Mouse (Mus musculus) hindbrain, embryonic 15.5 days (tissue): ENCODE measurements around the gene Carnmt1. TPM values are rescaled to one million over a fixed set of nuclear protein-coding genes. Genes with fewer than 3 reads are reported as not detected.

ENCODE experiments used
- ATAC-seq: fragments of 200-750 bp; cut with Nextera tagmentation; 2 replicates; pipeline ENCODE4 v1.8.0; 2017; ENCODE audit warnings: low read depth, moderate number of reproducible peaks, moderate TSS enrichment; ENCODE audit not compliant: low FRiP score
- H3K27ac ChIP-seq: fragments of 300-500 bp; sonication (generic); replicated peaks from 2 replicates; pipeline ENCODE4 v1.5.1; 2015; ENCODE audit warnings: mild to moderate bottlenecking, inconsistent platforms
- H3K27me3 ChIP-seq: fragments of 300-500 bp; sonication (generic); 2 replicates; pipeline ENCODE4 v1.6.1; 2015; ENCODE audit warnings: control low read depth, inconsistent platforms
- H3K36me3 ChIP-seq: fragments of 300-500 bp; sonication (generic); 2 replicates; pipeline ENCODE4 v1.6.1; 2015; ENCODE audit warnings: control low read depth, inconsistent platforms
- H3K4me1 ChIP-seq: fragments of 300-500 bp; sonication (generic); replicated peaks from 2 replicates; pipeline ENCODE4 v1.6.1; 2015; ENCODE audit warnings: control low read depth, inconsistent platforms
- H3K4me2 ChIP-seq: fragments of 300-500 bp; sonication (generic); 2 replicates; pipeline ENCODE4 v1.6.1; 2015; ENCODE audit warnings: moderate library complexity, mild to moderate bottlenecking, inconsistent platforms
- H3K4me3 ChIP-seq: fragments of 300-500 bp; sonication (generic); 2 replicates; pipeline ENCODE4 v1.5.1; 2015; ENCODE audit warnings: mild to moderate bottlenecking, inconsistent platforms
- H3K9ac ChIP-seq: fragments of 300-500 bp; sonication (generic); 2 replicates; pipeline ENCODE4 v1.6.1; 2015; ENCODE audit warnings: inconsistent platforms
- H3K9me3 ChIP-seq: fragments of 300-500 bp; sonication (generic); 2 replicates; pipeline ENCODE4 v1.6.1; 2016; ENCODE audit warnings: control low read depth, inconsistent platforms
- WGBS: fragments of 180-500 bp; shearing (Covaris S2); methylation state at CpG from one replicate; pipeline ENCODE4 v1.1.7; 2015; 5-methylcytosine and 5-hydroxymethylcytosine counted together
- polyA plus RNA-seq: library from polyadenylated mRNA; unstranded; fragments of >200 nt; fragmentation: Nextera tagmentation; extraction: Ambion mirVana; gene quantifications from 2 replicates; pipeline ENCODE4 v1.2.1, GENCODE M21; 2015

Carnmt1 gene
- polyA plus RNA-seq, result 15.2 and 19.3 TPM in 2 replicates

DNA sequence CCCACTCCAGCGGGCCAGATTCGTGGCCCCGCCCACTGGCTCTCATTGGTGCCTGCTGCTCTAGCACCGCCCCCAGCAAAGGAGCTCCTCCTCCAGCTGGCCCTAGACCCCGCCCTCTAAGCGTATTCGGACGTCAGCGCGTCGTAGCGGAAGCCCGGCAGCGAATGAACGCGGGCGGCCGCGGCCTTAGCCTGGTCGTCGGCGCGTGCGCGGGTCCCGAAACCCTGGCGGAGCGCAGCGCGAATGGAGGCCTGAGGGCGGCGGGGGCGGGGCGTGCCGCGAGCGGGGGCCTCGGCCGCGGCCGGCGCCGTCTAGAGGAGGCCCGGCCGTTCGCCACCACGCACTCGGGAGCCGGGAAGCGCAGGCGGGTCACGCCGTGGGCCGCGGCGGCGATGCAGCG, at the start of gene Carnmt1:
TSS of gene Carnmt1 (plus strand) at position 157 of the 400 bp plus-strand sequence.
- Histone ChIP-seq H3K27me3 (no peaks in the 10 kb centered on the region), H3K4me3 (peak within 1 kb of the TSS; percentile 94), H3K4me1 (peaks cover 29% of the 10 kb centered on the region), H3K9ac (peak within 1 kb of the TSS; percentile 91), H3K27ac (peak within 1 kb of the TSS; percentile 85), H3K9me3 (no peaks in the 10 kb centered on the region), H3K36me3 (no peaks in the 10 kb centered on the region), H3K4me2 (peak within 1 kb of the TSS; percentile 75)
- 0% methylated on average over 48 of the region's 58 CpGs for WGBS
- ATAC-seq, result peak; percentile 98

DNA sequence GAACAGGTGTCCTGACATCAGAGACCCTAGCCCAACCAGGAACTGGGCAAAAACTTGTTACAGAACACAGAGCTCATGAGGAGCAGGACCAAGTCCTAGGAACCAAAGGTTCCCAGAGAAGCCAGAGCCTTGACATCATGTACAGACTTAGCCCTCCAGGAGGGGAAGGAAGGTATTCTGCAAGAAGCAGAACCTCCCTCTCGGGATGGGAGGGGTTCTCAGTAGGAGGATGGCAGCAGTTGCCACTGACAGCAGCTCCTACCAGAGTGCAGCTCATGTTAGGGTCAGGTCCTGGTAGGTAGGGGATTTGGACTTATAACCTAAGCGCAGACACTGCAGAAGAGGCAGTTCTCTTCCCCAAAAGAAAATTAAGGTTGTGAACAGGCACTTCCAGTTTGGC, 46.7 kb upstream of the Carnmt1 start:
- Histone ChIP-seq H3K4me2 (no peak overlapping the region), H3K4me1 (no peaks in the 10 kb centered on the region), H3K9me3 (no peaks in the 10 kb centered on the region), H3K27me3 (no peaks in the 10 kb centered on the region), H3K27ac (no peak overlapping the region), H3K36me3 (no peaks in the 10 kb centered on the region), H3K9ac (no peak overlapping the region), H3K4me3 (no peak overlapping the region)
- 88% methylated on average over 2 of the region's 2 CpGs for WGBS
- ATAC-seq, result no peak

DNA sequence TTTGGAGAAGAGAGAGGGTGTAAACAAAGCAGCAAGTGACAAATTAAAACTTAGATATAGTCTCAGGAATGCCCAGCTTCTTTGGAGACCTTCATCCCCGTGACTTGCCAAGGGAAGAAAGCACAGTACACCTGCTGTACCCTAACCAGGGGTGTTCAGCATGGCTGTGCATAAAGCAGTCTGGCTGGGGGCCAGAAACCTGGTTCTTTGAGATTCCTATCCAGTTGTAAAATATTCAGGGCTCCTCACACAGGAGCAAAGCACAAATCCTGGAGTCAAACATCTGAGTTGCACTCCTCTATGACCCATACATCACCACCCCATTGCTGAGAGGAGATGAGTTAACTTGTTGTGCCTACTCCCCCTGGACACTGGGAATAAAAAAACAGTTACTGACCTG, 41.0 kb upstream of the Carnmt1 start:
- H3K27me3 ChIP-seq, result peaks cover 7% of the 10 kb centered on the region; the same call in 1 of the 2 replicates
- H3K36me3 ChIP-seq, result no peaks in the 10 kb centered on the region
- H3K9me3 ChIP-seq, result no peaks in the 10 kb centered on the region
- 52% methylated on average over 1 of the region's 1 CpGs for WGBS
- H3K4me3 ChIP-seq, result 0 out of 2 replicates have a peak overlapping the region, but pooled peaks have one; percentile 68
- no peak overlapping the region for H3K27ac ChIP-seq
- H3K4me2 ChIP-seq, result peak overlapping the region; percentile 88; the same call in 1 of the 2 replicates
- H3K9ac ChIP-seq, result no peak overlapping the region
- H3K4me1 ChIP-seq, result peaks cover 13% of the 10 kb centered on the region
- no peak for ATAC-seq

DNA sequence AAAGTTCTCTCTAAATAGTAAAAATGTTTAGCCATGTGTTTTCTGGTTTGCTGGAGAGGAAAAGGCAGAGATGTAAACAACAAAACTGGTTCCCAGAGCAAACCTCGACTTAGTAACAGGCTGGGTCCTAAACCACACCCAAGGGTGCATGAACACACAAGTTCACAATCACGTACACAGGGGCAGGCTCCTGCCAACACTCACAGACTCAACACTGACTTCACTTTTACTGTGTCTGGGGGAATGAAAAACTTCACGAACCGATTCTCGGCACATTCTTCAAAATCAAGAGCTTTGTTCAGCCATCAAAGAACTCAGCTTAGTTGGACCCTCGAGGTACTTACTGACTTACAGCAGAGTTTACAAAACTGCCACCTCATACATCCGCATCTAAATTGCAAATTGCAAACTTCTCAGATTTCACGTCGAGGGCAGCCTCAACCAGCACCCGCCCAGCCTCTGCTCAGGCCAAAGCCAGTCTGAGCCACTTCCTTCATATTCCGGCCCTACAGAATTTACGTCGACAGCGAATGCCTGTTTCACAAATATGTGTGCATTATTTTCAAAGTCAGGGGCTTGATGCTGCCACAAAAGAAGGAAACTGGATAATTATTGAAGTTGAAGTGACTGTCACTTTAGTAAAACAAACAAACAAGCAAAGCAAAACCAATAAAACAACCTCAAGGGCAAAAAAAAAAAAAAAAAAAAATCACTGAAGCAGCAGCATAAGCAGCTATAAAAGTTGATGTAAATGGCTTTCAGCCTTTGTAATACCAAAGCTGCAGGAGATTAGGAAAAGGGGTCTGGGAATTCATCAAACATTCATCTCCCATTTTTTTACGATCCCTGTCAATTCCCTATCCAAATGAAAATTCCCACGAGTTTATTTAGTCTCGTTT, 40.1 kb upstream of the Carnmt1 start:
- Histone ChIP-seq H3K4me2 (peak overlapping the region; percentile 88), H3K27ac (no peak overlapping the region), H3K4me3 (peak overlapping the region; percentile 68), H3K4me1 (peaks cover 13% of the 10 kb centered on the region), H3K27me3 (peaks cover 7% of the 10 kb centered on the region; the same call in 1 of the 2 replicates), H3K9ac (no peak overlapping the region; the same call in 1 of the 2 replicates), H3K36me3 (no peaks in the 10 kb centered on the region), H3K9me3 (no peaks in the 10 kb centered on the region)
- ATAC-seq, result no peak
- 12% methylated on average over 17 of the region's 17 CpGs for WGBS

DNA sequence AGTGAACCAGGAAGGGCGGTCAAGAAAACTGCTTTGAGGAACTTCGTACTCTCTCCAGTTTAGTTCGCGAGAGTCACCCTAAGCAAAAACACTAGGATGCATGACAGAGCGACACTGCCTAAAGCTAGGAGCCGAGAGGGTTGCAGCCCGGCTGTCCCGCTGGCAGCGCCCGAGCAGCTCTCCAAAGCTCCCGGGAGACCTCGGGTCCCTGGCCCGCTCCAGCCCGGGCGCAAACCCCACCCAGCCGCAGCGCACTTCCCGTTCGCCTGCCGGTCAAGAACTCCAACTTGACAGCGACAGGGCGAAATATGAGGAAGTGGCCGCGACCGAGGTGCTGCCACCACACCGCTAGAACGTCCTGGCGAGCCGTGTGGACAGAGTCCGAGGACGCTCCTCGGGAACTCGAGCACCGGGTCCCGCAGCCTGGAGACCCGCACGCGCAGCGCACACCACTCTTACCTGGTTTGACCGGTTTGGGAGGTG, 39.4 kb upstream of the Carnmt1 start:
- Histone ChIP-seq H3K4me2 (peak overlapping the region; percentile 88), H3K4me1 (peaks cover 13% of the 10 kb centered on the region), H3K36me3 (no peaks in the 10 kb centered on the region), H3K9ac (peak overlapping the region; percentile 51), H3K4me3 (peak overlapping the region; percentile 68), H3K27ac (peak overlapping the region; percentile 56), H3K27me3 (peaks cover 7% of the 10 kb centered on the region; the same call in 1 of the 2 replicates), H3K9me3 (no peaks in the 10 kb centered on the region)
- WGBS, result under 1% methylated on average over 40 of the region's 40 CpGs
- ATAC-seq, result no peak; the same call in 1 of the 2 replicates

DNA sequence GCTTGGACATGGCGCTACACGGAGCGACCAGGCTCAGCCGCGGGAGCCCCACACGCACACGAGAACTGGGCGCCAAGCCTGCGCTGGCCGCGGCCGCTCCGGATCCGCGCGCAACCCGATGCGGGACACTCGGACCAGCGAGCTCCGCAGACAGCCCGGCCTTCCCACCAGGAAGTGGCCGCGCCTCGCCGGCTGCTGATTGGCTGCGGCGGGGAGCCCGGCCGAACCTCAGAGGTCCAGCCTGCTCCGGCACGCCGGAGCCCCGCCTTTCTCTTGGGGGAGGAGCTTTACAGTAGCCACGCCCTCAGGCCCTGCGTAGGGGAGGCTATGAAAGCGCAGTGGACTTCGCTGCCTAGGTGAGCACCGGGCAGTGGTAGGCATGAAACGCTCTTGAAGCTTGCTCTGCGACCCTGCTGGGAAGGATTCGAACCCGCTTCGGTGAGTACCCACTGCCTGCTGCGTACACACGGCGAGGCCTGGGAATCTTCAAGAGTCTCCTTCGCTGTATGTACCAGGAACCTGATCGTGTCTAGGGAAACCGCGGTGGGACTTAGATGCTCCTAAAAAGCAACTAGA, 38.8 kb upstream of the Carnmt1 start, which contains the start of the genes Ostf1 and Nmrk1:
TSS of gene Ostf1 (minus strand) at position 180 of the 576 bp plus-strand sequence.
TSS of gene Nmrk1 (plus strand) at position 307 of the 576 bp plus-strand sequence.
- peaks cover 13% of the 10 kb centered on the region for H3K4me1 ChIP-seq
- H3K27ac ChIP-seq, result peak within 1 kb of the TSS; percentile 56
- peaks cover 7% of the 10 kb centered on the region; the same call in 1 of the 2 replicates for H3K27me3 ChIP-seq
- H3K9me3 ChIP-seq, result no peaks in the 10 kb centered on the region
- under 1% methylated on average over 51 of the region's 51 CpGs for WGBS
- peak within 1 kb of the TSS; percentile 68 for H3K4me3 ChIP-seq
- peak; percentile 99 for ATAC-seq
- peak within 1 kb of the TSS; percentile 88 for H3K4me2 ChIP-seq
- H3K9ac ChIP-seq, result peak within 1 kb of the TSS; percentile 51
- H3K36me3 ChIP-seq, result no peaks in the 10 kb centered on the region

DNA sequence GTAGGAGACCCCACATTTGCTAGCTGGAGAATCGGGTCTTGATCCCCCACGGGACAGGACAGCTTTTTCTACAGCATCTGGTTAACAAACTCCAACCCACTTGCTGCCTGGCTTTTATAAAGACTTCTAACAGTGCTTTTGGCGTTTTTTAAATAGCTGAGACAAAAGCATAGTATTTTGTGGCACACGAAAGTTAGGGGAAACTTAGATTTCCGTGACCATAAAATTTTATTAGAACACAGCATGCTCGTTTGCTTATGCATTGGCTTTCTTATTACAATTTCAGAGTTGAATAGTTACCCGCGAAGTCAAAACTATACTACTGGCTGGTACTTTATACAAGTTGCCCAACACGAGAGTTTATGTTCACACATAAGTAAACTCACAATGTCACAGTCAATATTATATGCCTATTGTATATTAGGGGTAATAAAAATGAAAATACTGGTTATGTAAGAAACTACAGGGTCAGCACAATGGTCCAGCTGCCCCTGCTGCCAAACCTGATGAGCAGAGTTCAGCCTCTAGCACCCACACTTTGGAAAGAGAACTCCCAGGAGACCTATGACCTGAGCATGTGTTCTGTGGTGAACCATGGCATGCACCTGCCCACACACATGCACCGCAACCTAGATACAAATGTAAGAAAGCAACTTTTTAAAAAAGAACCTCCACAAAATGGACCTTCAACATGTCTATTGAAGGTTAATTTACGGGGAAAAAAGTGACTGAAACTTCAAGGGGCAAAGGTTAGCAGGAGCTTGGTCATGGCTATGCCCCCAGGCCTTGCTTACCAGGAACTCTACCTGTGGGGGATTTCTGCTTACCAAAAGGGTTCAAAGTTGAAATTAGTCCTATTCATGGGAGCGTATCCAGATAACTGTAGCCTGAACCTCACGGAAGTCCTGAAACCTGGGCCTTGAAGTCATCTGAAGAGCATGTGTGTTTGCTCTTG, 38.1 kb upstream of the Carnmt1 start:
- Histone ChIP-seq H3K4me1 (peaks cover 13% of the 10 kb centered on the region), H3K9ac (peak overlapping the region; percentile 51), H3K36me3 (no peaks in the 10 kb centered on the region), H3K4me2 (peak overlapping the region; percentile 88), H3K27me3 (peaks cover 7% of the 10 kb centered on the region; the same call in 1 of the 2 replicates), H3K27ac (no peak overlapping the region), H3K4me3 (peak overlapping the region; percentile 68), H3K9me3 (no peaks in the 10 kb centered on the region)
- 64% methylated on average over 13 of the region's 13 CpGs for WGBS
- ATAC-seq, result no peak

DNA sequence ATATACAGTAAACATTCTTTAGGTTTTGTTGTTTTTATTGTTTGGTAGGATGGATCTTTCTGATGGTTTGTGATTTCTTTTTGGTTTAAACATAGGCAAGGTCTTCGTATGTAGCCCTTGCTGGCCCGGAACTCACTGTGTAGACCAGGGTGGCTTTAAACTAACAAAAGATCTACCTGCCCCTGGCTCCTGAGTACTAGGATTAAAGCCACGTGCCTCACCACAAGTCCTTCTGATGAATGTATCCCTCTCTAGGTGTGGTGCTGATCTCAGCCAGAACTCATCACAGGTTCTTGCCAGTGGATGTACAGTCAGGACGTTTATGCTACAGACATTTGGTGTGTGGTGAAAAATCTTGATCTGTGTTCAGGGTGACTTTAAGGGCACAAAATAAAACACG, 32.6 kb upstream of the Carnmt1 start:
- H3K9ac ChIP-seq, result no peak overlapping the region
- no peak overlapping the region for H3K27ac ChIP-seq
- WGBS, result 89% methylated on average over 5 of the region's 5 CpGs
- H3K36me3 ChIP-seq, result no peaks in the 10 kb centered on the region
- no peak for ATAC-seq
- H3K27me3 ChIP-seq, result no peaks in the 10 kb centered on the region
- H3K4me1 ChIP-seq, result no peaks in the 10 kb centered on the region
- H3K4me3 ChIP-seq, result no peak overlapping the region
- H3K4me2 ChIP-seq, result no peak overlapping the region
- H3K9me3 ChIP-seq, result no peaks in the 10 kb centered on the region

DNA sequence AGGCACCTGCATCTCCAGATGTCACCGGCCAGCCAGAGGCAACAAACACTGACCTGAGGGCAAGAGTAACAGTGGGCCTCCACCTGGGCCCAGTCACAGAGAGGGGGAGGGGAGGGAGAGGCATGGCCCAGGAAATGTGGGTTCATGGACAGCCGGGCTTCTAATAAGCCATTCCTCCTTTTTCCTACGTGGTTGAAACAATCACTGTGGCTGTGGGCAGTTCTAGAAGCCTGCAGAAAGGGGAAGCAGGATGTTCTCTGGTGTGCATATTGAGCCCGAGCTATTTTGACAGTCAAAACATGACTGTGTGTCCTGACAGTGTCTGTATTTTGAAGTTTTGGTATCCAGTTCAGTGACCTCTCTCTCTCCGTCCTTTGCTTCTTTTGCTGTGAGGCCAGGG, 31.6 kb upstream of the Carnmt1 start:
- Histone ChIP-seq H3K9me3 (no peaks in the 10 kb centered on the region), H3K4me2 (no peak overlapping the region), H3K4me3 (no peak overlapping the region), H3K36me3 (no peaks in the 10 kb centered on the region), H3K9ac (no peak overlapping the region), H3K27ac (no peak overlapping the region), H3K4me1 (no peaks in the 10 kb centered on the region), H3K27me3 (no peaks in the 10 kb centered on the region)
- 61% methylated on average over 5 of the region's 5 CpGs for WGBS
- ATAC-seq, result no peak

DNA sequence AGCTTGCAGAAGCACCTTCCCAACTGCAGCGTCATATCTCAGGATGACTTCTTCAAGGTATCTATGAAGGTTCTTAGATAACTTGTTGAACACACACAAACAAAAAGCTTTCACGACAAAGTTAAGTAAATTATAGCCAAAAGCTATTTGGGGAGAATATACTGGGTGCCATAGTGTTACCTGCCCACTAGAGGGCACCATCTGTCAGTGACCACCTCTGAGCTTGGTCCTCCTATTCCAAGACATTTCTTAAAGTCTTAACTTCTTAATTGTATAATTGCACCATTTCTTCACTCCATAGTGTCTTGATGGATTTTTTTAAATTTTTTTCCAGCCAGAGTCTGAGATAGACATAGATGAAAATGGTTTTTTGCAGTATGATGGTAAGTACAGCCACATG, 31.0 kb upstream of the Carnmt1 start:
- Histone ChIP-seq H3K4me1 (no peaks in the 10 kb centered on the region), H3K36me3 (no peaks in the 10 kb centered on the region), H3K27ac (no peak overlapping the region), H3K27me3 (no peaks in the 10 kb centered on the region), H3K9me3 (no peaks in the 10 kb centered on the region), H3K9ac (no peak overlapping the region), H3K4me2 (no peak overlapping the region), H3K4me3 (no peak overlapping the region)
- no peak for ATAC-seq
- WGBS, result 39% methylated on average over 2 of the region's 2 CpGs

DNA sequence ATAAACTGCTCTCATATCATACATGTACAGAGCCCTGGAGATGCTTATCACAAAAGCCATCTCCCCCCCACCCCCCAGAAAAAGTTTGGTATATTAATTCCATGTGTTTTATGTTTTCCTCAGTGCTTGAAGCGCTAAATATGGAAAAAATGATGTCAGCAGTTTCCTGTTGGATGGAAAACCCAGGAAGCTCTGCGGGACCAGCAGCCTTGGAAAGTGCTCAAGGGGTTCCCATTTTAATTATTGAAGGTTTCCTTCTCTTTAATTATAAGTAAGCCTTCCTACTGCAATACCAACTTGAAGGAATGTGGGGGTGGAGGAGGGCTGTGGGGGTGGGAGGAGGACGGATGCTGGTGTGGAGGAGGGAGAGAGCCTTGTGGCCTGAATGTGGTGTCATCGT, 29.6 kb upstream of the Carnmt1 start:
- no peak for ATAC-seq
- Histone ChIP-seq H3K9ac (no peak overlapping the region), H3K36me3 (no peaks in the 10 kb centered on the region), H3K27me3 (no peaks in the 10 kb centered on the region), H3K4me2 (no peak overlapping the region), H3K4me3 (no peak overlapping the region), H3K27ac (no peak overlapping the region), H3K9me3 (no peaks in the 10 kb centered on the region), H3K4me1 (no peaks in the 10 kb centered on the region)
- WGBS, result 82% methylated on average over 4 of the region's 4 CpGs
